Mouse (Mus musculus) liver, adult 2 months (tissue): ENCODE data around the gene Jarid2.

ENCODE experiments used
- CTCF ChIP-seq: fragments of 200-500 bp; IDR thresholded peaks from 2 replicates; pipeline ENCODE4 v1.5.1; 2011; ENCODE audit warnings: low read depth, low read length, control low read depth
- POLR2A ChIP-seq: fragments of 200-500 bp; IDR thresholded peaks from 2 replicates; pipeline ENCODE4 v1.6.1; 2011; ENCODE audit warnings: low read length, control low read depth; ENCODE audit not compliant: insufficient read depth; ENCODE audit errors: extremely low read depth

DNA sequence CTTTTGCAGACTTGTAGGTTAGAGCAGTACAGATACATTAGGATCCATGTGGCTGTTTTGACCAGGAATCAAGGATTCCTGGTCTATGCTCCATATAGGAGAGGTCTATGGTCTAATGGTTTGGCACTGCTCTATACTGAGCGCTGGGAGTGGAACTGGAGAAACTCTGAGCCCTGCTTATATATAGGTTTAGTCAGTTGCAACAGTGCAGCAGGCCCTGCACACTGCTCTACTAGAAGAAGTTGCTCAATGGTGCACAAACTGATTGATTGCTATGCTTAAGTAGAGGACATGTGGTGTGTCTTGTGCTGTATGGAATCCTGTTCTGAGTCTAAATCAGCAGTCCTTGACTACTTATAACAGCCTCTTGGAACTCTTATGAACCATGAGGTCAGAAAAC is 31.5 kb downstream of the Jarid2 start:
- TF ChIP-seq POLR2A (no peak), CTCF (no peak)
